Mouse (Mus musculus): ENCODE measurements at regions not wholly inside any gene's neighbourhood (a gene's known extent, or its start where the extent isn't known, plus 50 kb on each side); places are given as distances from the start of the nearest gene placed in this dataset.

GRCm38 (mm10) chr1:61576758-61577157, 61.9 kb upstream of the Pard3b start:
- CTCF ChIA-PET: no interaction called here

- CTCF ChIA-PET: no interaction called here
These were observed 51.4 kb upstream of the Pard3b start for GRCm38 (mm10) chr1:61587251-61587650.
